Mouse (Mus musculus) liver, adult 2 months (tissue): ENCODE results near the gene Btnl2.

Source experiments
- CTCF ChIP-seq: fragments of 200-500 bp; IDR thresholded peaks from 2 replicates; pipeline ENCODE4 v1.5.1; 2011; ENCODE audit warnings: low read depth, low read length, control low read depth
- POLR2A ChIP-seq: fragments of 200-500 bp; IDR thresholded peaks from 2 replicates; pipeline ENCODE4 v1.6.1; 2011; ENCODE audit warnings: low read length, control low read depth; ENCODE audit not compliant: insufficient read depth; ENCODE audit errors: extremely low read depth

DNA sequence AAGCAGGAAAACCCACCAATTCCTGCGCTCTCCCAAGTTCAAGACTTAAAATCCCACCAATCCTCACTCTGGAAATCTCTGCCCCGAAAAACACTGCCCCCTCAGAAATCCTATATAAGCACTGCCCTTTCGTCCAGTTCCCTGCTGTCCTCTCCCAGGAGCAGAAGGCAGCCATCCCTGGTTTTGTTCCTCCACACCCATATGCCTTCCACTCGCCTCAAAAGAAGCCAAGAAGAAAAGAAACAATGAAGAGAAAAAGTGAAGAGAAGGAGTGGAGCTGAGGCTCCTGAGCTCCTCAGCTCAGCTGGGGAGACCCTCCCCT, 44.7 kb downstream of the Btnl2 start:
- TF ChIP-seq CTCF = no peak
- no peak for TF ChIP-seq POLR2A
